9 mouse cellular contexts compared by ENCODE assay signal in genomic region chr1:34700237-34701030, GRCm38 (mm10).
DNase-seq lines count a peak whose midpoint lies in the region; ATAC-seq and TF ChIP-seq lines count a peak whose summit lies in the region.
"Had no signal": no experiment of that assay in that cellular context is flagged by ENCODE, and none has a peak within 500 bp of the region (broad histone marks: within the 10 kb centered on the region; RNA-seq: fewer than 3 reads in every experiment).

No protein-coding gene starts in this region.

- peak; percentile 86 for TF ChIP-seq CTCF in layer of hippocampus, adult 2 months (conservative IDR thresholded peaks at IDR 0.05)

- no peaks in the 10 kb centered on the region for H3K27me3 ChIP-seq in hindbrain, embryonic 13.5 days
- no peaks in the 10 kb centered on the region for H3K27me3 ChIP-seq in neural tube, embryonic 14.5 days (ENCODE audit: control insufficient read depth, insufficient read depth, low read length)
- H3K27me3 ChIP-seq: embryonic facial prominence, embryonic 13.5 days had no signal

- no peak overlapping the region for H3K9ac ChIP-seq in hindbrain, embryonic 13.5 days
- no peak overlapping the region for H3K9ac ChIP-seq in neural tube, embryonic 14.5 days (replicated peaks; ENCODE audit: low read depth, low read length)
- H3K9ac ChIP-seq: embryonic facial prominence, embryonic 13.5 days had no signal

- H3K4me1 ChIP-seq in hindbrain, embryonic 13.5 days (replicated peaks), result peaks cover 24% of the 10 kb centered on the region
- H3K4me1 ChIP-seq in neural tube, embryonic 14.5 days (ENCODE audit: control insufficient read depth, insufficient read depth, low read length), result no peaks in the 10 kb centered on the region
- H3K4me1 ChIP-seq: embryonic facial prominence, embryonic 13.5 days had no signal

- H3K9me3 ChIP-seq in hindbrain, embryonic 13.5 days, result no peaks in the 10 kb centered on the region
- H3K9me3 ChIP-seq in neural tube, embryonic 14.5 days (ENCODE audit: control insufficient read depth, low read length), result no peaks in the 10 kb centered on the region
- H3K9me3 ChIP-seq: embryonic facial prominence, embryonic 13.5 days had no signal

- 0 out of 2 replicates have a peak overlapping the region, but pooled peaks have one; percentile 13 for H3K4me2 ChIP-seq in hindbrain, embryonic 13.5 days
- no peak overlapping the region for H3K4me2 ChIP-seq in neural tube, embryonic 14.5 days (ENCODE audit: low read depth, low read length)
- H3K4me2 ChIP-seq: embryonic facial prominence, embryonic 13.5 days had no signal

- no peaks in the 10 kb centered on the region for H3K36me3 ChIP-seq in hindbrain, embryonic 13.5 days
- H3K36me3 ChIP-seq in neural tube, embryonic 14.5 days (ENCODE audit: control insufficient read depth, insufficient read depth, low read length), result no peaks in the 10 kb centered on the region
- H3K36me3 ChIP-seq: embryonic facial prominence, embryonic 13.5 days had no signal

- 45% methylated on average over 17 of the region's 17 CpGs for WGBS in hindbrain, embryonic 13.5 days
- 45% methylated on average over 17 of the region's 17 CpGs for WGBS in neural tube, embryonic 14.5 days

- ATAC-seq in hindbrain, embryonic 13.5 days (ENCODE audit: low FRiP score), result peak; percentile 64
- peak; percentile 47; the same call in 1 of the 2 replicates for ATAC-seq in neural tube, embryonic 14.5 days (ENCODE audit: low read depth)
- no peak for ATAC-seq in inflammation-experienced regulatory T-cells, adult 6 months

- peak; percentile 57 to 62 for DNase-seq in layer of hippocampus, adult 2 months (ENCODE audit: low spot score in 2 of 2)
- DNase-seq in layer of hippocampus, adult 9-10 months (ENCODE audit: low spot score), result no peak
- DNase-seq in adrenal gland, adult 2 months, result peak; percentile 24
- peak; percentile 65 for DNase-seq in embryo, embryonic 9.5 days (ENCODE audit: extremely low spot score)
- DNase-seq in liver, result peak; percentile 41

- peak overlapping the region; percentile 55 for H3K27ac ChIP-seq in layer of hippocampus, adult 2 months
- H3K27ac ChIP-seq in hindbrain, embryonic 13.5 days, result peak overlapping the region; percentile 41; the same call in 1 of the 2 replicates
- no peak overlapping the region for H3K27ac ChIP-seq in neural tube, embryonic 14.5 days (ENCODE audit: low read depth, low read length)
- H3K27ac ChIP-seq: embryonic facial prominence, embryonic 13.5 days had no signal

- peak overlapping the region; percentile 14 for H3K4me3 ChIP-seq in layer of hippocampus, adult 2 months
- no peak overlapping the region for H3K4me3 ChIP-seq in hindbrain, embryonic 13.5 days
- H3K4me3 ChIP-seq in neural tube, embryonic 14.5 days (ENCODE audit: low read depth, low read length), result no peak overlapping the region
- H3K4me3 ChIP-seq: embryonic facial prominence, embryonic 13.5 days had no signal
